Mouse (Mus musculus) large intestine, adult 2 months (tissue): Measurements from ENCODE around the gene Ipp. TPM values are rescaled to one million over a fixed set of nuclear protein-coding genes. Genes with fewer than 3 reads are reported as not detected.

ENCODE experiments used
- DNase-seq: peaks from one replicate; pipeline ENCODE4 v3.0.0-alpha.2; 2012; ENCODE audit warnings: low read depth, low spot score
- WGBS: fragments of 180-500 bp; shearing (Covaris S2); methylation state at CpG from one replicate; pipeline ENCODE4 v1.1.7; 2018; 5-methylcytosine and 5-hydroxymethylcytosine counted together
- polyA plus RNA-seq: library from polyadenylated mRNA; depleted of rRNA; stranded (reverse); fragments of >200 nt; gene quantifications from 2 replicates; pipeline ENCODE4 v1.2.3, GENCODE M21; 2012; rRNA removed

Gene Ipp
- 2.0 and 3.0 TPM in 2 replicates for polyA plus RNA-seq

- WGBS, result under 1% methylated on average over 55 of the region's 55 CpGs
- peak; percentile 69 for DNase-seq
Observed at GRCm38 (mm10) chr4:116507425-116508218, at the start of gene Ipp. TSS of gene Ipp (plus strand) at chr4:116507549.

- WGBS, result 95% methylated on average over 3 of the region's 3 CpGs
- DNase-seq, result no peak
Observed at GRCm38 (mm10) chr4:116461943-116462342, 45.4 kb upstream of the Ipp start.

GRCm38 (mm10) chr4:116463231-116464125 lies 43.9 kb upstream of the Ipp start:
- WGBS, result under 1% methylated on average over 74 of the region's 74 CpGs
- DNase-seq, result no peak

- DNase-seq, result peak; percentile 56
- WGBS, result under 1% methylated on average over 40 of the region's 68 CpGs
Observed at GRCm38 (mm10) chr4:116464126-116464981, 43.0 kb upstream of the Ipp start, which contains the start of gene Mast2. TSS of gene Mast2 (minus strand) at chr4:116464183.

- WGBS, result 64% methylated on average over 2 of the region's 2 CpGs
- DNase-seq, result no peak
Observed at GRCm38 (mm10) chr4:116481322-116481721, 26.0 kb upstream of the Ipp start.

GRCm38 (mm10) chr4:116483476-116483875 lies 23.9 kb upstream of the Ipp start:
- DNase-seq, result no peak
- WGBS, result 7% methylated on average over 2 of the region's 2 CpGs

GRCm38 (mm10) chr4:116491119-116491536 lies 16.2 kb upstream of the Ipp start:
- 17% methylated on average over 2 of the region's 2 CpGs for WGBS
- DNase-seq, result no peak

GRCm38 (mm10) chr4:116491886-116492285 lies 15.5 kb upstream of the Ipp start:
- 29% methylated on average over 2 of the region's 2 CpGs for WGBS
- DNase-seq, result no peak

- 12% methylated on average over 4 of the region's 4 CpGs for whole genome bisulfite sequencing
- peak; percentile 80 for DNase-seq
Observed at GRCm38 (mm10) chr4:116492460-116492859, 14.9 kb upstream of the Ipp start.

- 51% methylated on average over 5 of the region's 5 CpGs for WGBS
- DNase-seq, result no peak
Observed at GRCm38 (mm10) chr4:116493646-116494045, 13.7 kb upstream of the Ipp start.

- DNase-seq, result no peak
- WGBS, result 23% methylated on average over 3 of the region's 3 CpGs
Observed at GRCm38 (mm10) chr4:116499978-116500377, 7.4 kb upstream of the Ipp start.

GRCm38 (mm10) chr4:116506886-116507424 lies 394 bp upstream of the Ipp start:
- 13% methylated on average over 11 of the region's 11 CpGs for WGBS
- no peak for DNase-seq

- WGBS, result 85% methylated on average over 2 of the region's 2 CpGs
- DNase-seq, result no peak
Observed at GRCm38 (mm10) chr4:116531109-116531508, 23.8 kb downstream of the Ipp start.

- peak; percentile 52 for DNase-seq
Observed at GRCm38 (mm10) chr4:116536351-116536750, 29.0 kb downstream of the Ipp start.

GRCm38 (mm10) chr4:116537737-116538136 lies 30.4 kb downstream of the Ipp start:
- WGBS, result 42% methylated on average over 3 of the region's 3 CpGs
- DNase-seq, result no peak

GRCm38 (mm10) chr4:116550432-116550831 lies 43.1 kb downstream of the Ipp start:
- DNase-seq, result no peak
- 100% methylated on average over 1 of the region's 1 CpGs for WGBS

- no peak for DNase-seq
- 86% methylated on average over 3 of the region's 3 CpGs for WGBS
Observed at GRCm38 (mm10) chr4:116553035-116553434, 45.7 kb downstream of the Ipp start.

GRCm38 (mm10) chr4:116555413-116556300 lies 48.3 kb downstream of the Ipp start, which contains the start of gene Tmem69:
TSS of gene Tmem69 (minus strand) at chr4:116555936.
- 4% methylated on average over 23 of the region's 23 CpGs for WGBS
- peak; percentile 60 for DNase-seq
